Mouse (Mus musculus): ENCODE data around the gene Opn5. TPM values are rescaled to one million over a fixed set of nuclear protein-coding genes. Genes with fewer than 3 reads are reported as not detected.

The Opn5 gene
- polyA plus RNA-seq, 1 experiment: not detected

GRCm38 (mm10) chr17:42602829-42603784, 8.1 kb downstream of the Opn5 start:
- Histone ChIP-seq H3K36me3 (ENCODE audit: control insufficient read depth, insufficient read depth, low read length) (no peaks in the 10 kb centered on the region), H3K27me3 (ENCODE audit: control insufficient read depth, insufficient read depth, low read length) (no peaks in the 10 kb centered on the region), H3K4me3 (ENCODE audit: low read depth, low read length) (no peak overlapping the region), H3K4me1 (ENCODE audit: control insufficient read depth, insufficient read depth, insufficient read length, low read length) (no peaks in the 10 kb centered on the region), H3K27ac (ENCODE audit: insufficient read depth, low read depth, low read length) (no peak overlapping the region)
- no peak for TF ChIP-seq POLR2A (IDR thresholded peaks at IDR 0.05; ENCODE audit: low read depth, low read length)
- peak; percentile 78 for TF ChIP-seq CTCF (IDR thresholded peaks at IDR 0.05; ENCODE audit: extremely low read depth, insufficient read length, insufficient replicate concordance, low read depth, low read length)
- WGBS: 26% methylated on average over 15 of the region's 15 CpGs

- WGBS: 77% methylated on average over 1 of the region's 1 CpGs
- TF ChIP-seq CTCF (IDR thresholded peaks at IDR 0.05; ENCODE audit: extremely low read depth, insufficient read length, insufficient replicate concordance, low read depth, low read length): no peak
- no peak for TF ChIP-seq POLR2A (IDR thresholded peaks at IDR 0.05; ENCODE audit: low read depth, low read length)
- Histone ChIP-seq H3K27me3 (ENCODE audit: control insufficient read depth, insufficient read depth, low read length) (no peaks in the 10 kb centered on the region), H3K27ac (ENCODE audit: insufficient read depth, low read depth, low read length) (no peak overlapping the region), H3K36me3 (ENCODE audit: control insufficient read depth, insufficient read depth, low read length) (no peaks in the 10 kb centered on the region), H3K4me1 (ENCODE audit: control insufficient read depth, insufficient read depth, insufficient read length, low read length) (no peaks in the 10 kb centered on the region), H3K4me3 (ENCODE audit: low read depth, low read length) (no peak overlapping the region)
Observed at GRCm38 (mm10) chr17:42586486-42586885, 24.7 kb downstream of the Opn5 start.

GRCm38 (mm10) chr17:42583029-42583331, 28.2 kb downstream of the Opn5 start:
- H3K27me3 ChIP-seq (ENCODE audit: control insufficient read depth, insufficient read depth, low read length): no peaks in the 10 kb centered on the region
- H3K36me3 ChIP-seq (ENCODE audit: control insufficient read depth, insufficient read depth, low read length): no peaks in the 10 kb centered on the region
- H3K27ac ChIP-seq (ENCODE audit: insufficient read depth, low read depth, low read length): no peak overlapping the region
- H3K4me3 ChIP-seq (ENCODE audit: low read depth, low read length): no peak overlapping the region
- 46% methylated on average over 2 of the region's 2 CpGs for WGBS
- no peak for TF ChIP-seq CTCF (IDR thresholded peaks at IDR 0.05; ENCODE audit: extremely low read depth, insufficient read length, insufficient replicate concordance, low read depth, low read length)
- TF ChIP-seq POLR2A (IDR thresholded peaks at IDR 0.05; ENCODE audit: low read depth, low read length): no peak
- H3K4me1 ChIP-seq (ENCODE audit: control insufficient read depth, insufficient read depth, insufficient read length, low read length): no peaks in the 10 kb centered on the region

- TF ChIP-seq POLR2A (IDR thresholded peaks at IDR 0.05; ENCODE audit: low read depth, low read length) (no peak), CTCF (IDR thresholded peaks at IDR 0.05; ENCODE audit: extremely low read depth, insufficient read length, insufficient replicate concordance, low read depth, low read length) (no peak)
- Histone ChIP-seq H3K4me3 (ENCODE audit: low read depth, low read length) (no peak overlapping the region), H3K4me1 (ENCODE audit: control insufficient read depth, insufficient read depth, insufficient read length, low read length) (no peaks in the 10 kb centered on the region), H3K27me3 (ENCODE audit: control insufficient read depth, insufficient read depth, low read length) (no peaks in the 10 kb centered on the region), H3K27ac (ENCODE audit: insufficient read depth, low read depth, low read length) (no peak overlapping the region), H3K36me3 (ENCODE audit: control insufficient read depth, insufficient read depth, low read length) (no peaks in the 10 kb centered on the region)
- WGBS: 25% methylated on average over 1 of the region's 1 CpGs
Observed at GRCm38 (mm10) chr17:42582281-42583028, 28.7 kb downstream of the Opn5 start.

GRCm38 (mm10) chr17:42580623-42581022, 30.6 kb downstream of the Opn5 start:
- Histone ChIP-seq H3K4me1 (ENCODE audit: control insufficient read depth, insufficient read depth, insufficient read length, low read length) (no peaks in the 10 kb centered on the region), H3K27ac (ENCODE audit: insufficient read depth, low read depth, low read length) (no peak overlapping the region), H3K27me3 (ENCODE audit: control insufficient read depth, insufficient read depth, low read length) (no peaks in the 10 kb centered on the region), H3K36me3 (ENCODE audit: control insufficient read depth, insufficient read depth, low read length) (no peaks in the 10 kb centered on the region), H3K4me3 (ENCODE audit: low read depth, low read length) (no peak overlapping the region)
- no peak for TF ChIP-seq POLR2A (IDR thresholded peaks at IDR 0.05; ENCODE audit: low read depth, low read length)
- no peak for TF ChIP-seq CTCF (IDR thresholded peaks at IDR 0.05; ENCODE audit: extremely low read depth, insufficient read length, insufficient replicate concordance, low read depth, low read length)
- WGBS: 80% methylated on average over 4 of the region's 4 CpGs

- Histone ChIP-seq H3K4me3 (ENCODE audit: low read depth, low read length) (no peak overlapping the region), H3K4me1 (ENCODE audit: control insufficient read depth, insufficient read depth, insufficient read length, low read length) (no peaks in the 10 kb centered on the region), H3K36me3 (ENCODE audit: control insufficient read depth, insufficient read depth, low read length) (no peaks in the 10 kb centered on the region), H3K27me3 (ENCODE audit: control insufficient read depth, insufficient read depth, low read length) (no peaks in the 10 kb centered on the region), H3K27ac (ENCODE audit: insufficient read depth, low read depth, low read length) (no peak overlapping the region)
- TF ChIP-seq POLR2A (IDR thresholded peaks at IDR 0.05; ENCODE audit: low read depth, low read length) (no peak), CTCF (IDR thresholded peaks at IDR 0.05; ENCODE audit: extremely low read depth, insufficient read length, insufficient replicate concordance, low read depth, low read length) (no peak)
- 63% methylated on average over 3 of the region's 3 CpGs for WGBS
Observed at GRCm38 (mm10) chr17:42580196-42580595, 31.0 kb downstream of the Opn5 start.

- no peak for TF ChIP-seq POLR2A (IDR thresholded peaks at IDR 0.05; ENCODE audit: low read depth, low read length)
- no peak for TF ChIP-seq CTCF (IDR thresholded peaks at IDR 0.05; ENCODE audit: extremely low read depth, insufficient read length, insufficient replicate concordance, low read depth, low read length)
- 39% methylated on average over 6 of the region's 6 CpGs for WGBS
- no peaks in the 10 kb centered on the region for H3K4me1 ChIP-seq (ENCODE audit: control insufficient read depth, insufficient read depth, insufficient read length, low read length)
- H3K36me3 ChIP-seq (ENCODE audit: control insufficient read depth, insufficient read depth, low read length): no peaks in the 10 kb centered on the region
- H3K27ac ChIP-seq (ENCODE audit: insufficient read depth, low read depth, low read length): no peak overlapping the region
- H3K4me3 ChIP-seq (ENCODE audit: low read depth, low read length): no peak overlapping the region
- no peaks in the 10 kb centered on the region for H3K27me3 ChIP-seq (ENCODE audit: control insufficient read depth, insufficient read depth, low read length)
Observed at GRCm38 (mm10) chr17:42576671-42577168, 34.5 kb downstream of the Opn5 start.
